Mouse (Mus musculus): ENCODE results near the gene Crmp1. TPM values are rescaled to one million over a fixed set of nuclear protein-coding genes. Genes with fewer than 3 reads are reported as not detected.

The Crmp1 gene
- not detected in 2 replicates for total RNA-seq (2023)

DNA sequence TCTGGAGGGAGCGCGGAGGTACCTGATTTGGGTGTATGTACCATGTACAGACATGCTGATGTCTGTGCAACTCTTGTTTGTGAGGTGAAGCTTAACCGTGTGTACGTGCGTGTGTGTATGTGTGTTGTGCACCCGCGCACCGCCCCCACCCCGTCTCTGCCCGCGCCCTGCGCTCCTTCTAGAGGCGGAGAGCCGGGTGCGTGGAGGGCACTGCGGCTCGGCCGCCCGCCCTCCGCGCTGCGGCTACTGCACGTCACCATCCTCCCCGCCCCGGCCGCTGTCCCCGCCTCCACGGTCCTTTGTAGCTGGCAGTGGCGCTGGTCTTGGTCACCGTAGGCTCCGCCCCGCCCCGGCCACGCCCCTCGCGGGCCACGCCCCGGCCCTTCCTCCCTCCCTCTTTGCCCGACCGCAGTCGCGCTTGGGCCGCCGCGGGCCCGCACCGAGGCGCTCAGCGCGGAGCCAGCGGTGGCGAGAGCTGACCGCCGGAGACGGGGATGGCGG, at the start of gene Crmp1:
TSS of gene Crmp1 (plus strand) at position 290 of the 501 bp plus-strand sequence.

GRCm38 (mm10) chr5:37336485-37337105, 94.9 kb downstream of the Crmp1 start, which contains the start of gene Evc:
TSS of gene Evc (minus strand) at chr5:37336894.

DNA sequence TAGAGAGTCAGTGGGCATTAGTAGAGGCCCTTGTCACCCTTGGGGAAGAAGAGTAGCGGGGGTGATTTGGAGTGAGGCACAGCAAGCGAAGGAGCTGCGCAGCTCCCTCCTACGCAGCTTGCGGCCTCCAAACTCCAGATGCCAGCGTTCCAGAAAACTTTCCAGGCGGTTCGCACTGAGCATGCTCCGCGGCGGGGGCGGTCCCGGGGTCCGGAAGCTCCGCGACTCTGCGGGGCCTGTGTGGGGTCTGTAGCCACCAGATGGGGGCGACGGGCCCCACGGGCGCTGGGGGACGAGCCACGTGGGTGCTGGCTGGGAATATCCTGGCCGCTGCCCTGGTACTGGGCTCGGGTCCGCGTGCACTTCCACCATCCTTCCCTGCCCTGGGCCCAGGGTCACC, 96.5 kb downstream of the Crmp1 start, which contains the start of gene Evc2:
TSS of gene Evc2 (plus strand) at position 212 of the 400 bp plus-strand sequence.

Other genes with a start within 250 kb of the Crmp1 start
- gene Gm1043, start 156.6 kb upstream of the Crmp1 start, total RNA-seq (2023), result 0.07 and 0.13 TPM in 2 replicates
- gene Evc, start 95.0 kb downstream of the Crmp1 start, total RNA-seq (2023), result 0.09 TPM in 1 of 2 replicates, not detected in the other
- not detected in 2 replicates for gene Evc2, start 96.6 kb downstream of the Crmp1 start, total RNA-seq (2023)

All from neutrophil, adult 65 days (primary cell).